Mouse (Mus musculus): ENCODE data around the gene Stip1. TPM values are rescaled to one million over a fixed set of nuclear protein-coding genes. Genes with fewer than 3 reads are reported as not detected.
A peak's percentile ranks its signal among the peaks of the same experiment; 100 is the strongest.

Stip1 gene
- polyA plus RNA-seq, 1 experiment, result 192 TPM

- Histone ChIP-seq H3K4me1 (ENCODE audit: control insufficient read depth, insufficient read depth, low read length) (peaks cover 4% of the 10 kb centered on the region; the same call in 1 of the 2 replicates), H3K27ac (ENCODE audit: insufficient read depth, low read length) (no peak overlapping the region), H3K4me3 (ENCODE audit: insufficient read depth, low read length) (peak overlapping the region; percentile 57)
- TF ChIP-seq CTCF (IDR thresholded peaks at IDR 0.05; ENCODE audit: borderline replicate concordance, insufficient read depth, low read length) (no peak), POLR2A (IDR thresholded peaks at IDR 0.05; ENCODE audit: low read depth, low read length) (no peak; the same call in 1 of the 2 replicates)
Measured at GRCm38 (mm10) chr19:6987904-6988285, 51.9 kb downstream of the Stip1 start.

GRCm38 (mm10) chr19:6987061-6987903 is 52.5 kb downstream of the Stip1 start, which contains the start of gene Vegfb:
Gene Vegfb (minus strand): TSS chr19:6987651.
- TF ChIP-seq CTCF (IDR thresholded peaks at IDR 0.05; ENCODE audit: borderline replicate concordance, insufficient read depth, low read length), result no peak
- TF ChIP-seq POLR2A (IDR thresholded peaks at IDR 0.05; ENCODE audit: low read depth, low read length), result peak; percentile 26
- Histone ChIP-seq H3K4me3 (ENCODE audit: insufficient read depth, low read length) (peak within 1 kb of the TSS; percentile 57), H3K27ac (ENCODE audit: insufficient read depth, low read length) (peak within 1 kb of the TSS; percentile 28; the same call in 1 of the 2 replicates)

GRCm38 (mm10) chr19:6985951-6986708 is 53.6 kb downstream of the Stip1 start:
- TF ChIP-seq POLR2A (IDR thresholded peaks at IDR 0.05; ENCODE audit: low read depth, low read length) (no peak), CTCF (IDR thresholded peaks at IDR 0.05; ENCODE audit: borderline replicate concordance, insufficient read depth, low read length) (no peak)
- peak overlapping the region; percentile 57 for H3K4me3 ChIP-seq (ENCODE audit: insufficient read depth, low read length)
- peaks cover 4% of the 10 kb centered on the region; the same call in 1 of the 2 replicates for H3K4me1 ChIP-seq (ENCODE audit: control insufficient read depth, insufficient read depth, low read length)
- no peak overlapping the region; the same call in 1 of the 2 replicates for H3K27ac ChIP-seq (ENCODE audit: insufficient read depth, low read length)

More at GRCm38 (mm10) chr19:6987061-6987903, 52.5 kb downstream of the Stip1 start, which contains the start of gene Vegfb:
- H3K4me1 ChIP-seq (ENCODE audit: control insufficient read depth, insufficient read depth, low read length), result 0 out of 2 replicates have a peak, but pooled peaks cover 4% of the 10 kb centered on the region

GRCm38 (mm10) chr19:6985300-6985699 is 54.5 kb downstream of the Stip1 start:
- no peak for TF ChIP-seq CTCF (IDR thresholded peaks at IDR 0.05; ENCODE audit: borderline replicate concordance, insufficient read depth, low read length)
- TF ChIP-seq POLR2A (IDR thresholded peaks at IDR 0.05; ENCODE audit: low read depth, low read length), result no peak
- H3K4me1 ChIP-seq (ENCODE audit: control insufficient read depth, insufficient read depth, low read length), result peaks cover 4% of the 10 kb centered on the region; the same call in 1 of the 2 replicates
- no peak overlapping the region for H3K27ac ChIP-seq (ENCODE audit: insufficient read depth, low read length)
- no peak overlapping the region for H3K4me3 ChIP-seq (ENCODE audit: insufficient read depth, low read length)

GRCm38 (mm10) chr19:6983621-6984020 is 56.1 kb downstream of the Stip1 start:
- TF ChIP-seq CTCF (IDR thresholded peaks at IDR 0.05; ENCODE audit: borderline replicate concordance, insufficient read depth, low read length) (no peak), POLR2A (IDR thresholded peaks at IDR 0.05; ENCODE audit: low read depth, low read length) (no peak)
- no peak overlapping the region for H3K27ac ChIP-seq (ENCODE audit: insufficient read depth, low read length)

GRCm38 (mm10) chr19:6981465-6981864 is 58.3 kb downstream of the Stip1 start:
- H3K4me1 ChIP-seq (ENCODE audit: control insufficient read depth, insufficient read depth, low read length), result peaks cover 13% of the 10 kb centered on the region
- TF ChIP-seq POLR2A (IDR thresholded peaks at IDR 0.05; ENCODE audit: low read depth, low read length) (no peak), CTCF (IDR thresholded peaks at IDR 0.05; ENCODE audit: borderline replicate concordance, insufficient read depth, low read length) (no peak)
- H3K4me3 ChIP-seq (ENCODE audit: insufficient read depth, low read length), result no peak overlapping the region
- peak overlapping the region; percentile 64; the same call in 1 of the 2 replicates for H3K27ac ChIP-seq (ENCODE audit: insufficient read depth, low read length)

More at GRCm38 (mm10) chr19:6983621-6984020, 56.1 kb downstream of the Stip1 start:
- Histone ChIP-seq H3K4me1 (ENCODE audit: control insufficient read depth, insufficient read depth, low read length) (peaks cover 7% of the 10 kb centered on the region), H3K4me3 (ENCODE audit: insufficient read depth, low read length) (no peak overlapping the region)

- Histone ChIP-seq H3K4me1 (ENCODE audit: control insufficient read depth, insufficient read depth, low read length) (peaks cover 9% of the 10 kb centered on the region), H3K4me3 (ENCODE audit: insufficient read depth, low read length) (peak within 1 kb of the TSS; percentile 61), H3K27ac (ENCODE audit: insufficient read depth, low read length) (peak within 1 kb of the TSS; percentile 64)
- no peak for TF ChIP-seq CTCF (IDR thresholded peaks at IDR 0.05; ENCODE audit: borderline replicate concordance, insufficient read depth, low read length)
- peak; percentile 99 for TF ChIP-seq POLR2A (IDR thresholded peaks at IDR 0.05; ENCODE audit: low read depth, low read length)
Measured at GRCm38 (mm10) chr19:6980381-6981093, 59.2 kb downstream of the Stip1 start, which contains the start of gene Fkbp2. Gene Fkbp2 (minus strand): TSS chr19:6980501.

GRCm38 (mm10) chr19:6979486-6980380 is 60.0 kb downstream of the Stip1 start:
- peak overlapping the region; percentile 48 for H3K4me3 ChIP-seq (ENCODE audit: insufficient read depth, low read length)
- peak overlapping the region; percentile 23 for H3K27ac ChIP-seq (ENCODE audit: insufficient read depth, low read length)
- H3K4me1 ChIP-seq (ENCODE audit: control insufficient read depth, insufficient read depth, low read length), result peaks cover 9% of the 10 kb centered on the region
- peak; percentile 33; the same call in 1 of the 2 replicates for TF ChIP-seq POLR2A (IDR thresholded peaks at IDR 0.05; ENCODE audit: low read depth, low read length)
- TF ChIP-seq CTCF (IDR thresholded peaks at IDR 0.05; ENCODE audit: borderline replicate concordance, insufficient read depth, low read length), result peak; percentile 49; the same call in 1 of the 2 replicates
